Mouse (Mus musculus) stomach, postnatal 0 days (tissue): ENCODE measurements around the gene B230307C23Rik.

ENCODE experiments used
- CTCF ChIP-seq: IDR thresholded peaks from 2 replicates; pipeline ENCODE4 v1.5.1; 2016; ENCODE audit warnings: antibody characterized with exemption, low read depth, mild to moderate bottlenecking, moderate library complexity
- EP300 ChIP-seq: optimal IDR thresholded peaks from 2 replicates; pipeline ENCODE3; 2016; ENCODE audit warnings: antibody characterized with exemption

GRCm38 (mm10) chr16:97952801-97953200 is 44.3 kb upstream of the B230307C23Rik start:
- no peak for TF ChIP-seq CTCF
- no peak for TF ChIP-seq EP300
